Comparison of ENCODE assay signal across 14 mouse cellular contexts in the genomic region with DNA sequence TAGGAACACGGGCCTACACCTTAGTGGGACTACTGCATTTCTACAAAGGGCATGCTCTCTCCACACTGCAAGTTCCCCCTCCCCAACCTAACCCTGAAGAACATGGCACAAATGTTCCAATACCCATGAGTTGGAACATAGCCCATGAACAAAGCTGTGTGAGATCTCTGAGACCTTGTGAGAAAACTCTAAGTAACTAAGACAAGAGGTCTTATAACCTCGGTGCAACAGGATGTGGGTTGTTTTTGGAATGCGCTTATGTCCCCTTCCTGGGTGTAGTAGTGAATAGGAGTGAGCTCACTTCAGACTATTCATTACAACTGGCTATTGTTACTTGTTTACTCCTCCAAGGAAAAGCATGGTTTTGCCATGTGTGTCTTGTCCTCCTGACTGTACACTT.
"Had no signal": no experiment of that assay in that cellular context is flagged by ENCODE, and none has a peak within 500 bp of the region (broad histone marks: within the 10 kb centered on the region; RNA-seq: fewer than 3 reads in every experiment).

No protein-coding gene starts in this region.

- H3K27ac ChIP-seq: liver, embryonic 12.5 days; liver, embryonic 14.5 days; macrophage; midbrain, embryonic 13.5 days; midbrain, embryonic 15.5 days; neural tube, embryonic 13.5 days; neural tube, embryonic 15.5 days; stomach, embryonic 15.5 days; stomach, postnatal 0 days had no signal

- H3K36me3 ChIP-seq: liver, embryonic 12.5 days; midbrain, embryonic 15.5 days; neural tube, embryonic 13.5 days; stomach, embryonic 15.5 days had no signal

- H3K4me1 ChIP-seq: midbrain, embryonic 15.5 days had no signal

- H3K4me3 ChIP-seq: liver, embryonic 12.5 days; megakaryocyte, embryonic 14.5 days; midbrain, embryonic 13.5 days; midbrain, embryonic 15.5 days; neural tube, embryonic 13.5 days; neural tube, embryonic 15.5 days; stomach, embryonic 15.5 days had no signal

- DNase-seq: liver; lung, adult 18-20 months; lung, postnatal 10 days; right cerebral cortex, postnatal 14 days had no signal

- H3K27me3 ChIP-seq: liver, embryonic 12.5 days; midbrain, embryonic 13.5 days; midbrain, embryonic 15.5 days; neural tube, embryonic 13.5 days; neural tube, embryonic 15.5 days; stomach, embryonic 15.5 days had no signal
